Mouse (Mus musculus) lung, postnatal 0 days (tissue): Measurements from ENCODE around the gene Vmn1r11. TPM values are rescaled to one million over a fixed set of nuclear protein-coding genes. Genes with fewer than 3 reads are reported as not detected.

Source experiments
- ATAC-seq: fragments of 200-750 bp; cut with Nextera tagmentation; 2 replicates; pipeline ENCODE4 v1.8.0; 2017; ENCODE audit warnings: moderate library complexity
- DNase-seq: peaks from one replicate; pipeline ENCODE4 v3.0.0-alpha.2; 2016; ENCODE audit warnings: low spot score
- H3K27ac ChIP-seq: fragments of 300-500 bp; sonication (generic); 2 replicates; pipeline ENCODE4 v1.5.1; 2014; ENCODE audit warnings: antibody characterized with exemption, mild to moderate bottlenecking, low read length, mixed read lengths
- H3K27me3 ChIP-seq: fragments of 300-500 bp; sonication (generic); replicated peaks from 2 replicates; pipeline ENCODE4 v1.6.1; 2014; ENCODE audit warnings: low read length, mixed read lengths; ENCODE audit not compliant: insufficient read depth
- H3K36me3 ChIP-seq: fragments of 300-500 bp; sonication (generic); 2 replicates; pipeline ENCODE4 v1.6.1; 2014; ENCODE audit warnings: low read length, mixed read lengths; ENCODE audit not compliant: insufficient read depth
- H3K4me1 ChIP-seq: fragments of 300-500 bp; sonication (generic); 2 replicates; pipeline ENCODE4 v1.6.1; 2014; ENCODE audit warnings: antibody characterized with exemption, low read depth, low read length, mixed read lengths; ENCODE audit not compliant: insufficient read depth
- H3K4me2 ChIP-seq: fragments of 300-500 bp; sonication (generic); replicated peaks from 2 replicates; pipeline ENCODE4 v1.6.1; 2014; ENCODE audit warnings: low read depth, mild to moderate bottlenecking, low read length, moderate library complexity, mixed read lengths
- H3K4me3 ChIP-seq: fragments of 300-500 bp; sonication (generic); 2 replicates; pipeline ENCODE4 v1.5.1; 2014; ENCODE audit warnings: low read depth, low read length
- H3K9ac ChIP-seq: fragments of 300-500 bp; sonication (generic); replicated peaks from 2 replicates; pipeline ENCODE4 v1.6.1; 2014; ENCODE audit warnings: low read depth, mild to moderate bottlenecking
- H3K9me3 ChIP-seq: fragments of 300-500 bp; sonication (generic); 2 replicates; pipeline ENCODE4 v1.6.1; 2016; ENCODE audit warnings: low read length, mixed read lengths
- CTCF ChIP-seq: IDR thresholded peaks from 2 replicates; pipeline ENCODE4 v1.5.1; 2016; ENCODE audit warnings: antibody characterized with exemption, mild to moderate bottlenecking
- EP300 ChIP-seq: IDR thresholded peaks from 2 replicates; pipeline ENCODE4 v1.6.1; 2016; ENCODE audit warnings: antibody characterized with exemption, mild to moderate bottlenecking, control low read depth
- WGBS: fragments of 180-500 bp; shearing (Covaris S2); extraction: QIAGEN DNeasy Blood & Tissue Kit; methylation state at CpG from one replicate; pipeline ENCODE4 v1.1.7; 2014; 5-methylcytosine and 5-hydroxymethylcytosine counted together
- polyA plus RNA-seq: library from polyadenylated mRNA; unstranded; fragments of >200 nt; fragmentation: Nextera tagmentation; extraction: Ambion mirVana; gene quantifications from 2 replicates; pipeline ENCODE4 v1.2.1, GENCODE M21; 2015

The Vmn1r11 gene
- polyA plus RNA-seq, result not detected in 2 replicates

GRCm38 (mm10) chr6:57133155-57133554 is at the start of gene Vmn1r11:
Gene Vmn1r11 (plus strand): TSS chr6:57133455.
- DNase-seq (no peak), ATAC-seq (no peak)
- Histone ChIP-seq H3K9me3 (no peaks in the 10 kb centered on the region), H3K27ac (no peak within 1 kb of the TSS), H3K36me3 (no peaks in the 10 kb centered on the region), H3K4me1 (no peaks in the 10 kb centered on the region), H3K4me3 (no peak within 1 kb of the TSS), H3K4me2 (no peak within 1 kb of the TSS), H3K9ac (no peak within 1 kb of the TSS), H3K27me3 (no peaks in the 10 kb centered on the region)
- TF ChIP-seq EP300 (no peak), CTCF (no peak)
- 57% methylated on average over 1 of the region's 1 CpGs for WGBS

- no peak overlapping the region for H3K4me2 ChIP-seq
- H3K27me3 ChIP-seq, result no peaks in the 10 kb centered on the region
- H3K27ac ChIP-seq, result no peak overlapping the region
- H3K36me3 ChIP-seq, result no peaks in the 10 kb centered on the region
- ATAC-seq, result no peak
- H3K9me3 ChIP-seq, result no peaks in the 10 kb centered on the region
- no peak for TF ChIP-seq EP300
- TF ChIP-seq CTCF, result no peak
- H3K4me1 ChIP-seq, result no peaks in the 10 kb centered on the region
- no peak for DNase-seq
- H3K4me3 ChIP-seq, result no peak overlapping the region
- H3K9ac ChIP-seq, result no peak overlapping the region
- WGBS, result 55% methylated on average over 1 of the region's 1 CpGs
Measured at GRCm38 (mm10) chr6:57106358-57106757, 26.9 kb upstream of the Vmn1r11 start.

GRCm38 (mm10) chr6:57109154-57109553 is 24.1 kb upstream of the Vmn1r11 start, which contains the start of gene Vmn1r10:
Gene Vmn1r10 (plus strand): TSS chr6:57109454.
- Histone ChIP-seq H3K9ac (no peak within 1 kb of the TSS), H3K9me3 (no peaks in the 10 kb centered on the region), H3K4me1 (no peaks in the 10 kb centered on the region), H3K36me3 (no peaks in the 10 kb centered on the region), H3K27me3 (no peaks in the 10 kb centered on the region), H3K4me3 (no peak within 1 kb of the TSS), H3K4me2 (no peak within 1 kb of the TSS), H3K27ac (no peak within 1 kb of the TSS)
- ATAC-seq, result no peak
- DNase-seq, result no peak
- WGBS, result 70% methylated on average over 3 of the region's 3 CpGs
- TF ChIP-seq EP300, result no peak
- TF ChIP-seq CTCF, result no peak

- no peak for TF ChIP-seq EP300
- TF ChIP-seq CTCF, result no peak
Measured at GRCm38 (mm10) chr6:57156619-57157018, 23.4 kb downstream of the Vmn1r11 start, which contains the start of gene Vmn1r12. Gene Vmn1r12 (plus strand): TSS chr6:57156919.

More at GRCm38 (mm10) chr6:57156619-57157018, 23.4 kb downstream of the Vmn1r11 start, which contains the start of gene Vmn1r12:
- Histone ChIP-seq H3K4me3 (no peak within 1 kb of the TSS), H3K27ac (no peak within 1 kb of the TSS), H3K9ac (no peak within 1 kb of the TSS), H3K4me1 (no peaks in the 10 kb centered on the region), H3K9me3 (no peaks in the 10 kb centered on the region), H3K27me3 (no peaks in the 10 kb centered on the region), H3K4me2 (no peak within 1 kb of the TSS), H3K36me3 (no peaks in the 10 kb centered on the region)
- no peak for DNase-seq
- 65% methylated on average over 2 of the region's 2 CpGs for WGBS
- ATAC-seq, result no peak

Other genes starting within 250 kb of the Vmn1r11 start
- 46.4 and 46.6 TPM in 2 replicates for gene Nt5c3, start 209.5 kb upstream of the Vmn1r11 start, polyA plus RNA-seq
- gene Vmn1r4, start 209.4 kb upstream of the Vmn1r11 start, polyA plus RNA-seq, result 0.14 and 0.17 TPM in 2 replicates
- not detected in 2 replicates for gene Vmn1r5, start 163.2 kb upstream of the Vmn1r11 start, polyA plus RNA-seq
- not detected in 2 replicates for gene Vmn1r6, start 136.2 kb upstream of the Vmn1r11 start, polyA plus RNA-seq
- not detected in 2 replicates for gene Vmn1r7, start 108.1 kb upstream of the Vmn1r11 start, polyA plus RNA-seq
- not detected in 2 replicates for gene Vmn1r8, start 101.2 kb upstream of the Vmn1r11 start, polyA plus RNA-seq
- not detected in 2 replicates for gene Vmn1r9, start 66.7 kb upstream of the Vmn1r11 start, polyA plus RNA-seq
- not detected in 2 replicates for gene Vmn1r10, start 24.0 kb upstream of the Vmn1r11 start, polyA plus RNA-seq
- not detected in 2 replicates for gene Vmn1r12, start 23.5 kb downstream of the Vmn1r11 start, polyA plus RNA-seq
- gene Vmn1r13, start 69.8 kb downstream of the Vmn1r11 start, polyA plus RNA-seq, result not detected in 2 replicates
- gene Vmn1r14, start 98.2 kb downstream of the Vmn1r11 start, polyA plus RNA-seq, result not detected in 2 replicates
- not detected in 2 replicates for gene Vmn1r15, start 124.5 kb downstream of the Vmn1r11 start, polyA plus RNA-seq
- not detected in 2 replicates for gene Vmn1r16, start 196.0 kb downstream of the Vmn1r11 start, polyA plus RNA-seq
- gene Vmn1r17, start 230.3 kb downstream of the Vmn1r11 start, polyA plus RNA-seq, result not detected in 2 replicates